Mouse (Mus musculus) testis, adult 2 months (tissue): ENCODE results near the gene Mri1. TPM values are rescaled to one million over a fixed set of nuclear protein-coding genes. Genes with fewer than 3 reads are reported as not detected.

Source experiments
- H3K27ac ChIP-seq: fragments of 200-500 bp; 2 replicates; pipeline ENCODE4 v1.5.1; 2012; ENCODE audit warnings: low read depth, low read length; ENCODE audit not compliant: control insufficient read depth, insufficient read depth
- H3K27me3 ChIP-seq: fragments of 200-500 bp; 2 replicates; pipeline ENCODE4 v1.6.1; 2012; ENCODE audit warnings: mild to moderate bottlenecking, low read length, moderate library complexity; ENCODE audit not compliant: control insufficient read depth, insufficient read depth
- H3K36me3 ChIP-seq: fragments of 200-500 bp; 2 replicates; pipeline ENCODE4 v1.6.1; 2012; ENCODE audit warnings: mild to moderate bottlenecking, low read length; ENCODE audit not compliant: control insufficient read depth, insufficient read depth
- H3K4me1 ChIP-seq: fragments of 200-500 bp; 2 replicates; pipeline ENCODE4 v1.6.1; 2012; ENCODE audit warnings: low read length; ENCODE audit not compliant: control insufficient read depth, insufficient read depth
- H3K4me3 ChIP-seq: fragments of 200-500 bp; 2 replicates; pipeline ENCODE4 v1.5.1; 2012; ENCODE audit warnings: low read depth, mild to moderate bottlenecking, low read length, moderate library complexity, mixed read lengths; ENCODE audit not compliant: control insufficient read depth
- CTCF ChIP-seq: fragments of 200-500 bp; IDR thresholded peaks from 2 replicates; pipeline ENCODE4 v1.5.1; 2012; ENCODE audit warnings: low read depth, mild to moderate bottlenecking, inconsistent platforms, low read length, moderate library complexity; ENCODE audit not compliant: control insufficient read depth, insufficient read depth, insufficient replicate concordance
- POLR2A ChIP-seq: fragments of 200-500 bp; IDR thresholded peaks from 2 replicates; pipeline ENCODE4 v1.6.1; 2012; ENCODE audit warnings: low read depth, mild to moderate bottlenecking, inconsistent platforms, low read length, moderate library complexity; ENCODE audit not compliant: control insufficient read depth
- polyA plus RNA-seq: library from polyadenylated mRNA; depleted of rRNA; stranded (reverse); fragments of >200 nt; gene quantifications from 2 replicates; pipeline ENCODE4 v1.2.3, GENCODE M21; 2012

The Mri1 gene
- polyA plus RNA-seq, 1 experiment: 7.5 TPM

- Histone ChIP-seq H3K4me3 (peak overlapping the region; percentile 93), H3K4me1 (peaks cover 23% of the 10 kb centered on the region), H3K27me3 (no peaks in the 10 kb centered on the region), H3K36me3 (no peaks in the 10 kb centered on the region), H3K27ac (no peak overlapping the region)
- TF ChIP-seq CTCF (no peak), POLR2A (no peak)
These were observed 20.6 kb downstream of the Mri1 start for GRCm38 (mm10) chr8:84236410-84236997.

GRCm38 (mm10) chr8:84235746-84236409, 21.2 kb downstream of the Mri1 start:
- Histone ChIP-seq H3K27ac (no peak overlapping the region), H3K36me3 (no peaks in the 10 kb centered on the region), H3K4me1 (peaks cover 23% of the 10 kb centered on the region), H3K4me3 (peak overlapping the region; percentile 93), H3K27me3 (no peaks in the 10 kb centered on the region)
- TF ChIP-seq POLR2A (no peak), CTCF (no peak)

- Histone ChIP-seq H3K27me3 (no peaks in the 10 kb centered on the region), H3K27ac (no peak overlapping the region), H3K4me3 (no peak overlapping the region), H3K4me1 (peaks cover 21% of the 10 kb centered on the region), H3K36me3 (no peaks in the 10 kb centered on the region)
- TF ChIP-seq CTCF (no peak), POLR2A (no peak)
These were observed 24.1 kb downstream of the Mri1 start for GRCm38 (mm10) chr8:84233055-84233454.

- no peaks in the 10 kb centered on the region for H3K36me3 ChIP-seq
- no peak overlapping the region for H3K4me3 ChIP-seq
- no peak overlapping the region for H3K27ac ChIP-seq
- H3K27me3 ChIP-seq: no peaks in the 10 kb centered on the region
- TF ChIP-seq POLR2A (no peak), CTCF (no peak)
- H3K4me1 ChIP-seq: peaks cover 10% of the 10 kb centered on the region
These were observed 26.4 kb downstream of the Mri1 start for GRCm38 (mm10) chr8:84230735-84231134.

GRCm38 (mm10) chr8:84223322-84224029, 33.6 kb downstream of the Mri1 start:
- no peak overlapping the region for H3K4me3 ChIP-seq

GRCm38 (mm10) chr8:84222566-84223165, 34.5 kb downstream of the Mri1 start:
- peaks cover 3% of the 10 kb centered on the region for H3K4me1 ChIP-seq
- TF ChIP-seq POLR2A (no peak), CTCF (no peak)
- H3K4me3 ChIP-seq: no peak overlapping the region
- H3K36me3 ChIP-seq: no peaks in the 10 kb centered on the region; the same call in 1 of the 2 replicates
- H3K27me3 ChIP-seq: no peaks in the 10 kb centered on the region
- no peak overlapping the region for H3K27ac ChIP-seq

More at GRCm38 (mm10) chr8:84223322-84224029, 33.6 kb downstream of the Mri1 start:
- no peak overlapping the region for H3K27ac ChIP-seq
- H3K27me3 ChIP-seq: no peaks in the 10 kb centered on the region
- TF ChIP-seq CTCF: no peak
- no peak for TF ChIP-seq POLR2A
- no peaks in the 10 kb centered on the region; the same call in 1 of the 2 replicates for H3K36me3 ChIP-seq
- H3K4me1 ChIP-seq: peaks cover 3% of the 10 kb centered on the region

GRCm38 (mm10) chr8:84220105-84220504, 37.0 kb downstream of the Mri1 start:
- no peaks in the 10 kb centered on the region for H3K27me3 ChIP-seq
- TF ChIP-seq POLR2A (no peak), CTCF (no peak)
- H3K27ac ChIP-seq: no peak overlapping the region
- H3K4me3 ChIP-seq: no peak overlapping the region
- no peaks in the 10 kb centered on the region; the same call in 1 of the 2 replicates for H3K36me3 ChIP-seq
- H3K4me1 ChIP-seq: peaks cover 3% of the 10 kb centered on the region
